Mouse (Mus musculus): ENCODE measurements at regions not wholly inside any gene's neighbourhood (a gene's known extent, or its start where the extent isn't known, plus 50 kb on each side); places are given as distances from the start of the nearest gene placed in this dataset.

- no peaks in the 10 kb centered on the region for H3K9me3 ChIP-seq (replicated peaks)
- no peak overlapping the region for H3K4me2 ChIP-seq
- H3K9ac ChIP-seq, result no peak overlapping the region
- ATAC-seq (ENCODE audit: insufficient number of reproducible peaks, low FRiP score), result no peak
- no peak overlapping the region for H3K27ac ChIP-seq (ENCODE audit: poor library complexity, severe bottlenecking)
- no peaks in the 10 kb centered on the region for H3K27me3 ChIP-seq (replicated peaks)
- H3K36me3 ChIP-seq, result no peaks in the 10 kb centered on the region
- H3K4me1 ChIP-seq (replicated peaks), result no peaks in the 10 kb centered on the region
- H3K4me3 ChIP-seq, result no peak overlapping the region
These were observed 277.5 kb downstream of the Lrriq3 start for GRCm38 (mm10) chr3:155370716-155371115.

- no peak for ATAC-seq (ENCODE audit: insufficient number of reproducible peaks, low FRiP score)
- Histone ChIP-seq H3K9me3 (replicated peaks) (no peaks in the 10 kb centered on the region), H3K9ac (no peak overlapping the region), H3K27me3 (replicated peaks) (no peaks in the 10 kb centered on the region), H3K4me1 (replicated peaks) (no peaks in the 10 kb centered on the region), H3K4me2 (no peak overlapping the region), H3K4me3 (no peak overlapping the region), H3K36me3 (no peaks in the 10 kb centered on the region), H3K27ac (ENCODE audit: poor library complexity, severe bottlenecking) (no peak overlapping the region)
- WGBS, result 81% methylated on average over 1 of the region's 1 CpGs
These were observed 280.4 kb downstream of the Lrriq3 start for GRCm38 (mm10) chr3:155373591-155373990.

- Histone ChIP-seq H3K4me2 (no peak overlapping the region), H3K27me3 (replicated peaks) (no peaks in the 10 kb centered on the region), H3K9ac (no peak overlapping the region), H3K36me3 (no peaks in the 10 kb centered on the region), H3K27ac (ENCODE audit: poor library complexity, severe bottlenecking) (no peak overlapping the region), H3K9me3 (replicated peaks) (no peaks in the 10 kb centered on the region), H3K4me1 (replicated peaks) (no peaks in the 10 kb centered on the region), H3K4me3 (no peak overlapping the region)
- ATAC-seq (ENCODE audit: insufficient number of reproducible peaks, low FRiP score), result no peak
- WGBS, result 69% methylated on average over 4 of the region's 4 CpGs
These were observed 288.7 kb downstream of the Lrriq3 start for GRCm38 (mm10) chr3:155381910-155382309.

DNA sequence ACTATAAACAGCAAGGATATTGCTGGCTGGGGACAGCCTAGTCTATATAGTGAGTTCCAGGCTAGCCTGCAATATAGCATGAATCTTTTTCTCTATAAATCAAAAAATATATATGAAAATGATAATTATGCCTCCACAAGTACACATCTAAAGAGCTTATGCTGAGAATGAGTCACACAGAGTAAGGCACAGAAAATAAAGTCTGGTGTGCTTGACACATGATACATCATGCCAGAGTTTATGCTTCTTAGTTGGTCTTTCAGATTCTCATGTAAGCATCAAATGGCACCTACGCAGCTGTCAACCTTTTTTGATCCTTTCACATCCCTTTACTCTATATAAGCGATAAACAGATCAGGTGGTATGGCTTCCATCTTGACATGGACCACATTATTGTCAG is 289.6 kb downstream of the Lrriq3 start:
- H3K36me3 ChIP-seq, result no peaks in the 10 kb centered on the region
- H3K9ac ChIP-seq, result no peak overlapping the region
- H3K27me3 ChIP-seq (replicated peaks), result no peaks in the 10 kb centered on the region
- H3K4me3 ChIP-seq, result no peak overlapping the region
- no peaks in the 10 kb centered on the region for H3K9me3 ChIP-seq (replicated peaks)
- 80% methylated on average over 2 of the region's 2 CpGs for WGBS
- no peak overlapping the region for H3K27ac ChIP-seq (ENCODE audit: poor library complexity, severe bottlenecking)
- no peak for ATAC-seq (ENCODE audit: insufficient number of reproducible peaks, low FRiP score)
- H3K4me2 ChIP-seq, result no peak overlapping the region
- H3K4me1 ChIP-seq (replicated peaks), result no peaks in the 10 kb centered on the region

DNA sequence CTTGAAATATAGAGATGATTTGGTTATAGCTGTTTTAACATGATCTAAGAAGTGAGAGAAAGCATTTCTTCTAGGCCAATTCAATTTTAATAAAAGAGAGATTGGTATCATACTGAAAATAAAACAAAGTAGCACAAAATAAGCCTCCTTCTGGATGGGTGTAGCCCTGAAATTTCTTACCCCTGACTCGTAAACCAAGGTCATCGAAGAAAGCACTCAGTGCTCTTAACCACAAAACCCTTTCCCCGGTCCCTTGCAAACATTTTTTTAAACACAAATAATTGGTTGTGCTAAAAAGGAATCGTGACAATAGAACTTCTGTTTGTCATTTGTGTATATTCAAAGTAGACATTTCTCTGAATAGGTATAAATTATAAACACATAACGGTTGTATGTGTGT is 297.4 kb downstream of the Lrriq3 start:
- H3K27me3 ChIP-seq (replicated peaks), result no peaks in the 10 kb centered on the region
- no peaks in the 10 kb centered on the region for H3K9me3 ChIP-seq (replicated peaks)
- H3K27ac ChIP-seq (ENCODE audit: poor library complexity, severe bottlenecking), result no peak overlapping the region
- H3K9ac ChIP-seq, result no peak overlapping the region
- H3K4me3 ChIP-seq, result no peak overlapping the region
- H3K4me1 ChIP-seq (replicated peaks), result no peaks in the 10 kb centered on the region
- 82% methylated on average over 5 of the region's 5 CpGs for WGBS
- no peak for ATAC-seq (ENCODE audit: insufficient number of reproducible peaks, low FRiP score)
- H3K4me2 ChIP-seq, result no peak overlapping the region
- no peaks in the 10 kb centered on the region for H3K36me3 ChIP-seq

DNA sequence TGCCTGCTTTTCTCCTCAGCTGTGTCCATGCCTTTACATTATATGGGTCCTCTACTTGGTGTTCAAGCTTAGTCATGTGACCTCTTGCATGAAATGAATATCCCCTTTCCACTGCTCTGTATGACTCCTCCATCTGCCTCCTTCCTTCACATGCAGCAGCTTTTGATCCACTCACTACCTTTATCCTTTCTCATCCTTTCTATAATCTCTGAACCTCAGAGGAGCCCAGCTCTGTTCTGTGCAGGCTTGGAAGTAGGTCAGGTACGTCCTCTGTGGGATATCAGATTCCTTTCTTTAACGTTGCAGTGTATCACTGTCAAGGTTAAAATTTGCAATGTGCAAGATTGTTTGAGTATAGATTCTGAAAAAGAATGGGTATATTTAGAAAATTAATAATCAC is 302.9 kb downstream of the Lrriq3 start:
- Histone ChIP-seq H3K4me3 (no peak overlapping the region), H3K4me1 (replicated peaks) (no peaks in the 10 kb centered on the region), H3K36me3 (no peaks in the 10 kb centered on the region), H3K9ac (no peak overlapping the region), H3K9me3 (replicated peaks) (no peaks in the 10 kb centered on the region), H3K4me2 (no peak overlapping the region), H3K27ac (ENCODE audit: poor library complexity, severe bottlenecking) (no peak overlapping the region), H3K27me3 (replicated peaks) (no peaks in the 10 kb centered on the region)
- 84% methylated on average over 2 of the region's 2 CpGs for WGBS
- no peak for ATAC-seq (ENCODE audit: insufficient number of reproducible peaks, low FRiP score)

DNA sequence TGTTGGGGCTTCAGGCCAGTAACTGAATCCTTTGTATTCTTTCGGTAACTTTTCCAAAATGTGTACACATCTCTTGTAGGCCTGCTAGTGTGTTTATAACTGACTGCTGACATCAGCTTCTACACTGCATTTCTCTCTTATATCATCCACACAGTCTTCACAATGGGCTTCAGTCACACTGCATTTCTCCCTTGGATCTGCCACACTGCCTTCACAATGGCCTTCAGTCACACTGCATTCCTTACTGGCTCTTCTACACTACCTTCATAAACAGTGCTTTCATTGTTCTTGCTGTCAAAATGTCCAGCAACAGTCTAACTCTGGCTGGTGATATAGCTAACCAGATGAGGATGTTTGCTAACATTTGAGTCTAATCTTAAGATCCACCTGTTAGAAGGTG is 308.5 kb downstream of the Lrriq3 start:
- Histone ChIP-seq H3K4me3 (no peak overlapping the region), H3K27ac (ENCODE audit: poor library complexity, severe bottlenecking) (no peak overlapping the region), H3K9me3 (replicated peaks) (no peaks in the 10 kb centered on the region), H3K36me3 (no peaks in the 10 kb centered on the region), H3K9ac (no peak overlapping the region), H3K27me3 (replicated peaks) (no peaks in the 10 kb centered on the region), H3K4me2 (no peak overlapping the region), H3K4me1 (replicated peaks) (no peaks in the 10 kb centered on the region)
- 70% methylated on average over 1 of the region's 1 CpGs for WGBS
- no peak for ATAC-seq (ENCODE audit: insufficient number of reproducible peaks, low FRiP score)

DNA sequence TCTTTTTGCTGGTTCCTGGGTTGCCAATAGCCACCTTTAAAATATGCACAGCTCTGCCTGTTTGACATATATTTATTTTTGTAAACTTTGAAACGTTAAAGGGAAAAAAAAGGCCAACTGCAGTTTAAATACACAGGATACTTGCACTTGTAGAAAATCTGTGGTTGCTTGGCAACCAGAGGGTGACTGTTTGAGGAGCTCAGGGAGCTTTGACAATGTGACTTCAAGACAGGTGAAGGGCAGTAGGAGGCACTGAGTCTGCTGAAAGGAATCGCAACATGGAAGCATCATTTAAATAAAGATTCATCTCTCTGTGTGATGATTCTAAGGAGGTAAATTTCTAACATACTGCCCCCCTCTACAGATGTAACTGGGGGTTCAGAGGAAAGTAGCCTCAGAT is 315.7 kb downstream of the Lrriq3 start:
- no peak for ATAC-seq (ENCODE audit: insufficient number of reproducible peaks, low FRiP score)
- Histone ChIP-seq H3K27me3 (replicated peaks) (no peaks in the 10 kb centered on the region), H3K4me3 (no peak overlapping the region), H3K27ac (ENCODE audit: poor library complexity, severe bottlenecking) (no peak overlapping the region), H3K9me3 (replicated peaks) (no peaks in the 10 kb centered on the region), H3K9ac (no peak overlapping the region), H3K4me2 (no peak overlapping the region), H3K36me3 (no peaks in the 10 kb centered on the region), H3K4me1 (replicated peaks) (no peaks in the 10 kb centered on the region)
- 50% methylated on average over 2 of the region's 2 CpGs for WGBS

- Histone ChIP-seq H3K27me3 (replicated peaks) (no peaks in the 10 kb centered on the region), H3K27ac (ENCODE audit: poor library complexity, severe bottlenecking) (no peak overlapping the region), H3K4me1 (replicated peaks) (no peaks in the 10 kb centered on the region), H3K36me3 (no peaks in the 10 kb centered on the region), H3K9me3 (replicated peaks) (no peaks in the 10 kb centered on the region), H3K4me3 (no peak overlapping the region), H3K4me2 (no peak overlapping the region), H3K9ac (no peak overlapping the region)
- WGBS, result 68% methylated on average over 2 of the region's 2 CpGs
- no peak for ATAC-seq (ENCODE audit: insufficient number of reproducible peaks, low FRiP score)
These were observed 316.1 kb downstream of the Lrriq3 start for GRCm38 (mm10) chr3:155409371-155409770.

- no peak for ATAC-seq (ENCODE audit: insufficient number of reproducible peaks, low FRiP score)
- Histone ChIP-seq H3K9me3 (replicated peaks) (no peaks in the 10 kb centered on the region), H3K4me1 (replicated peaks) (no peaks in the 10 kb centered on the region), H3K27ac (ENCODE audit: poor library complexity, severe bottlenecking) (no peak overlapping the region), H3K27me3 (replicated peaks) (no peaks in the 10 kb centered on the region), H3K36me3 (no peaks in the 10 kb centered on the region), H3K4me3 (no peak overlapping the region), H3K4me2 (no peak overlapping the region), H3K9ac (no peak overlapping the region)
- WGBS, result 71% methylated on average over 2 of the region's 2 CpGs
These were observed 316.6 kb downstream of the Lrriq3 start for GRCm38 (mm10) chr3:155409867-155410266.

DNA sequence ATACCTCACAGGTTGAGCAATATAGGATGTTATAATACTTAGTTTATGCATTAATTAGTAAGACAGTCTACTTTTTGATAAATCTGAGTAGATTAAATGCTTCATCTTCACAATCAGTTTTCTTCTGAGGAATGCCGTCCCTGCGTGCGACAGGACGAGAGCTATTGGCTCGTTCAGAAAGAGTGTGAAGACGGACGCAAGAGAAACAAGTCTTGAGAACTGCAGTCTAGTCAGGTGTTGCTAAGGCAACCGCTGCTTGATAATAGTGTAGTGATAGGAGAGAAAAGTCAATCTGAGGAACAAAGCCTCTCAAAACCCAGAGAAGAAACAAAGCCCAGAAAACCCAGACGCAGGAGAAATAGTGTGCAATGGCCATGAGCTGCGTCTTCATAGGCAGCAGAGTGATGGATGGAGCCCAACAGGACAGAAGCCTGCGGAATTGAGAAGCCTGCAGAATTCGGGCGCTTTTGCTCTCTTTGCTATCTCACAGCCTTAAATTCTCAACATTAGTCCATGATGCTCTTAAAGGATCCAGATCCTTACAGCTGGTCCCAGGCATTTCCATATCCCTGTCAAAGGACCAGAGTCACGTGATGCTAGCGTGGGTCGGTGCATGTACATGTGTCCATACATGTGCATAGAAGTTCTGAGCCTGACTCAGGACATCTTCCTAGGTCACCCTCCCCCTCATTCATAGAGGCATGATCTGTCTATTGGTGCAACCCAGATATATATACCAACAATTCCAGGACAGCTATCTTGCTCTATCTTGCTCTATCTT is 366.7 kb downstream of the Lrriq3 start:
- no peak overlapping the region for H3K4me3 ChIP-seq
- no peak overlapping the region for H3K9ac ChIP-seq
- H3K4me1 ChIP-seq (replicated peaks), result no peaks in the 10 kb centered on the region
- H3K27me3 ChIP-seq (replicated peaks), result no peaks in the 10 kb centered on the region
- no peak for ATAC-seq (ENCODE audit: insufficient number of reproducible peaks, low FRiP score)
- 69% methylated on average over 16 of the region's 16 CpGs for WGBS
- H3K9me3 ChIP-seq (replicated peaks), result no peaks in the 10 kb centered on the region
- H3K27ac ChIP-seq (ENCODE audit: poor library complexity, severe bottlenecking), result no peak overlapping the region
- H3K36me3 ChIP-seq, result no peaks in the 10 kb centered on the region
- no peak overlapping the region for H3K4me2 ChIP-seq

- Histone ChIP-seq H3K4me2 (no peak overlapping the region), H3K9me3 (replicated peaks) (no peaks in the 10 kb centered on the region), H3K36me3 (no peaks in the 10 kb centered on the region), H3K9ac (no peak overlapping the region), H3K27ac (ENCODE audit: poor library complexity, severe bottlenecking) (no peak overlapping the region), H3K27me3 (replicated peaks) (no peaks in the 10 kb centered on the region), H3K4me1 (replicated peaks) (no peaks in the 10 kb centered on the region), H3K4me3 (no peak overlapping the region)
- no peak for ATAC-seq (ENCODE audit: insufficient number of reproducible peaks, low FRiP score)
- 85% methylated on average over 4 of the region's 4 CpGs for WGBS
These were observed 368.9 kb downstream of the Lrriq3 start for GRCm38 (mm10) chr3:155462095-155462494.

Data from heart, embryonic 12.5 days (tissue).